Mouse (Mus musculus) gastrocnemius, adult 2 months (tissue): ENCODE measurements at regions not wholly inside any gene's neighbourhood (a gene's known extent, or its start where the extent isn't known, plus 50 kb on each side); places are given as distances from the start of the nearest gene placed in this dataset.

ENCODE experiments used
- DNase-seq: peaks from one replicate; pipeline ENCODE4 v3.0.0; 2022
- H3K27ac ChIP-seq: fragments of 200-600 bp; 2 replicates; pipeline ENCODE4 v1.8.1; 2022; ENCODE audit warnings: mild to moderate bottlenecking
- H3K4me3 ChIP-seq: fragments of 200-600 bp; 2 replicates; pipeline ENCODE4 v1.8.1; 2022; ENCODE audit warnings: mild to moderate bottlenecking, moderate library complexity
- CTCF ChIP-seq: fragments of 200-600 bp; IDR thresholded peaks from 2 replicates; pipeline ENCODE4 v1.8.1; 2022; ENCODE audit warnings: antibody characterized with exemption, mild to moderate bottlenecking, moderate library complexity
- intact Hi-C: fragments of 180-260 bp; cut with DNase I; formaldehyde crosslinking; loops from one replicate; pipeline ENCODE4 v1.15.1; 2025

DNA sequence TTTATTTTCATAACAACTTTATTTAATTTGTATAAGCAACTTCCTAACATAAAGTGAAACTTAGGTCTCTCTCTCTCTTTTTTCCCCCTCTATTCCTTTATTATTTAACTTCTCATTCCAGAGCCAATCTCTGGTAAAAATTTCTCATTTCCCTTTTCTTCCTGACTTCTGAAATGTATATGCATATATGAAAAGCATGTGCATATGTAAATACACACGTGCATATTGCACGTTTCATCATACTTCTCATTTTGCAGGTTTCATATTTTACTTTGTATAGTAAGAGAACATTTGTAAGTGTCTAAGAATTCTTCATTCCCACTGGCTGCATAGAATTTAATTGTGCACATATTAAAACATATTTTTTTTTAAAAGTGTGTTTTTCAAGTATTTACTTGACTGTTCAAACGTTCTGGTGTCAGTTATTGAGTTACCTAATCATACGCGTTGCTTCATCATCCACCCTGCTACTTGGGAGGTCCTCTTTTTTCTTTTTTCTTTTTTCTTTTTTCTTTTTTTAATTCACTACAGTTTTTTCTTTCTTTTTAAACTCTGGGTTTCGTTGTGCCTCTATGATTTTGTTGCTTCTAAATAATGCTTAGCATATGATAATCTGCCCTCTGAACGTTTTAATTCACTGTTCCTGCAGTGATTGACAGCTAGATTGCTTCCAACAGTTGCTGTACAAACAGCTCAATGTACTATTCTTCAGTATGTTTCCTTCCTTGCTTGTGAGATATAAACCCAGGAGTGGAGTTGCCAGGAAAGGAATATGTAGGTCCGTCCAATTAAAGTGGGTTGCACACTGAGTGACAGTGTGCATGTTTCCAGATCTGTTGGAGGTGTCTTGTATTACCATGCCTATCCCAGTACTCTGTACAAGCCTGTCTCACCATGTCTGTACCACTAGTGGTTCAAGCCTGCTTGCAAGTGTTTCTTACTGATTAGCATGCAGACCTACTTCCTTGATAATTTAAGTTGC is 303.2 kb downstream of the Tmem38b start:
- no peak for TF ChIP-seq CTCF
- H3K4me3 ChIP-seq = no peak overlapping the region
- DNase-seq = no peak
- no peak overlapping the region for H3K27ac ChIP-seq
- intact Hi-C loops = no loop called here

DNA sequence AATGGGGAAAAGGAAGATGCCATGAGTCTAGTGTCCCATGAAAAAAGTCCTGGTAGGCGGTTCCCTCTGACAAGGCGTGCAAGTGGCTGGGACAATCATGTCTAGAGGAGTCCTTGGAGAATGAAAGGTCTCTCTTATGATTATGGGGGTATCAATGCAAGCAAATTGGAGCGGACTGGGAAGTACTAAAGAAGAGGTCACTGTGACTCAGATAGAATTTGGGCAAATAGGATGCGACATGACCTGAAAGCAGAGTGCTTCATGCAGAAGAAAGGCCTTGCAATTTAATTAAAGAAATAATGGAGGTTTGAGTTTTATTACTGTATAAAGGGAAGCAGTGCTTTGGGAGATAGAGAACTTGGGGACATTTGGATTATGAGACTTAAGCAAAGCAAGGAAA is 330.3 kb downstream of the Tmem38b start:
- no peak overlapping the region for H3K27ac ChIP-seq
- TF ChIP-seq CTCF = no peak
- intact Hi-C loops = no loop called here
- DNase-seq = no peak
- H3K4me3 ChIP-seq = no peak overlapping the region

DNA sequence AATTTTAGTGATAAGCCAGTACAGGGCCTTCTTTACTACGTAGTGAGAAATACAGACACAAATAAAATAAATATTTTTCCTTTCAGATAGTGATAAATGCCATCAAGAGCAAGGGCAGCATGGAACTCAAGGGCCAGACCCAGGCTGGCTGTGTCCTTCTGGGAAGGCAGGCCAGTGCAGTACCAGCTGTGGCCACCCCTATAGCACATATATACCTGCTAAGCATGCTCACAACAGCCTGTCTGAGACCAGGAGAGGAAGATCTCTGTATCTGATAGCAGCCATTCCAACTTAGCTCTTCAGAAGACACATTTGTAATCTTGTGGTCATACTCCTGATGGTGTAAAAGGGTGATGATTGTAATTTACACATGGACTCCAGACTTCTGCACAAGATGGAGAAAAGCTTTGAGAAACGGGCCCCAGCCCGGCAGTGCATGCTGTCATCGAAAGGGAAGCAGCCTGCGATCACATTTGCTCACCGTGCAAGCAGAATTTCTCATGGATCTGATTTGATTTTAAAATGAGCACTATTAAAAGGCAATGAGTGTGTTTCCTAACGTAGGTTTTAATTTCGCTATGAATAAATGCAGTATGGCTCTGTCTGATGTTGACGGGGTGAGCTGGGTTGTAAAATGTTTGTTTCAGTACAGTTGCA is 335.6 kb downstream of the Tmem38b start:
- intact Hi-C loops = no loop called here
- DNase-seq = no peak
- Histone ChIP-seq H3K27ac (no peak overlapping the region), H3K4me3 (no peak overlapping the region)
- TF ChIP-seq CTCF = no peak

DNA sequence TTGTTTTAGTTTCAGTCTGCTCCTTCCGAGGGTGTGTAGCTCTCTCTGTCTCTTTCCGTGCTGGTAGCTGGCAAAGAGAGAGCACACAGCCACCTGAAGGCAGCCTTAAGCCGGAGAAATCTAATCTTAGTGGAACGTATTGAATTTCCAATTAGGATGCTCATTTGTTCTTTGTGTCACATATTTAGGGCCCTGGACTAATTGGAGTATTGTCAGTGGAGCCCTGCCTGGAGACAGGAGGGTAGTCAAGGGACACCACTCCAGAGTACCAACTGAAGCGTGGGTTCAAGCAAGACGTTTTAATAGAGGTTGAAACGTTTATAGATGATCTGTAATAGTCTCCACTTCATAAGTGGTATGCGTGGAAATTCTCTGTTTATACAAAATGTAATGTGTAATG is 336.5 kb downstream of the Tmem38b start:
- Histone ChIP-seq H3K27ac (no peak overlapping the region), H3K4me3 (no peak overlapping the region)
- TF ChIP-seq CTCF = no peak
- no peak for DNase-seq
- intact Hi-C loops = no loop called here

DNA sequence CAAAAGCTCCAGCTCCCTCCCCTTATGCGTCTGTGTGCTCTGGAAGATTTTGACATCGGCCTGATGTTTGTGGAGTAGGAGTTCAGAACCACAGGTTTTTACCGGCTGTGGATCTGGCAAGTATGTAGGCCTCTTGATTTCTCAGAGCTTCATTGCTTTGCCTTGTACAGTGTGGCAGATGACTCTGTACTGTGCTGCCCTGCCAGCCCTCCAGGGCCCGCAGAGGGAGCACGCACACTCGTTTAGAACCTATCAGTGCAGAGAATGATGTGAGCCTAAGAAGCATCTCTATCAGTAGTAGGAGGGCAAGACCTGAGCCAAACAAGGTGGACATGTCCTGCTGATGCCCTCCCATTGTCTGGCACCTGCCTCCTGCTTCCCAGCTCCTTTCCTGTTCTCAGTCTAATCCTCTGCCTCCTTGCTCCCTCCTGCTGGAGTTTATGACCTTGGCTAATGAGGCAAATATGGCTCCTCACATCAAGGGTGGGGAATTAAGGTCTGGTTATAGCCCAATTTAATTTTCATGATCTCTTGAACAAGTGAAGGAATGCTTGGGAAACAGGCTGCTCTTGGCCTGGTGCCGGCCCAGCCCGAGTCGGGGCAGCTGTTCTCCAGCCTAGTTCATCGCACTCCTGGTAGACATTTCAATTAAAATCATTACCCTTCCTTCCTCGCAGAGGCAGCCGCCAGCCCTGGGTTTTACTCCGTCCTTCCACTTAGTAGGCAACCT is 344.5 kb downstream of the Tmem38b start:
- intact Hi-C loops = no loop called here
- no peak overlapping the region for H3K4me3 ChIP-seq
- DNase-seq = peak; percentile 25
- no peak overlapping the region for H3K27ac ChIP-seq
- TF ChIP-seq CTCF = no peak

DNA sequence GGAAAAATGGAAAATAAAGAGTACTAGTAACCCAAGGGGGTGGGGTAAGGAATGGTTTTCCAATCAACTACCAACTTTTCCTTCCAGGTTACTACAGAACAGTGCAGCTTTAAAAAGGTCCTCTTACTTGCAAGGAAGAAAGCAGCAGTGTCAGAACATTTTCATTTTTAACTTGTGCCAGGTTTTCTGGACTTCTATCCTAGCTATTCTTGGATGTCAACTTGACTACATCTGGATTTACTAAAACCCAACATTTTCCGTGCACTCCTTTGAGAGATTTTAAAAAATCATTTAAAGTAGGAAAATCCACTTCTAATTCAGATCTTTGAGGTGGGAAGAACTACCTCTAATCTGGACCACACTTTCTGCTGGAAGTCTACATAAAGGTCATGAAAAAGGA is 358.4 kb downstream of the Tmem38b start:
- intact Hi-C loops = no loop called here
- DNase-seq = no peak

DNA sequence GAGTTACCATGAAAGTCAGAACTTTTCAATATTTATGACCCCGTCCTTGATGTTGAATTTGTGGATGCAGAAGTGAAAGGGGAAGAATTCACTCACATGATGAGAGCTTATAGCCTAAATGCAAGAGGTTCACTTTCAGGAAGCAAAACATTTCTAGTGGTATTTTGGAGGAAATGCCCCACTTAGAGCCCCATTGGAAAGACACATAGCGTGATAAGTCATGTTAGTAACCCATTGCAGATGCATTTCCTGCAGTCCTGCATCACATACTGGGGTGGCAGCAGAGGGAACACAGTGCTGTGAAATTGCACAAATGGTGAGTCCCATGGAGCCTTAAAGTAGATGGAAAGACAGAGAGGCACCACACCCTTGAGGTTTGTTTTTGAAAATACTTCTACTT is 369.9 kb downstream of the Tmem38b start:
- DNase-seq = no peak
- no peak for TF ChIP-seq CTCF
- H3K4me3 ChIP-seq = no peak overlapping the region
- intact Hi-C loops = no loop called here
- H3K27ac ChIP-seq = no peak overlapping the region

More for the DNA sequence above, 358.4 kb downstream of the Tmem38b start:
- TF ChIP-seq CTCF = no peak
- Histone ChIP-seq H3K27ac (peak overlapping the region; percentile 21; the same call in 1 of the 2 replicates), H3K4me3 (no peak overlapping the region)

DNA sequence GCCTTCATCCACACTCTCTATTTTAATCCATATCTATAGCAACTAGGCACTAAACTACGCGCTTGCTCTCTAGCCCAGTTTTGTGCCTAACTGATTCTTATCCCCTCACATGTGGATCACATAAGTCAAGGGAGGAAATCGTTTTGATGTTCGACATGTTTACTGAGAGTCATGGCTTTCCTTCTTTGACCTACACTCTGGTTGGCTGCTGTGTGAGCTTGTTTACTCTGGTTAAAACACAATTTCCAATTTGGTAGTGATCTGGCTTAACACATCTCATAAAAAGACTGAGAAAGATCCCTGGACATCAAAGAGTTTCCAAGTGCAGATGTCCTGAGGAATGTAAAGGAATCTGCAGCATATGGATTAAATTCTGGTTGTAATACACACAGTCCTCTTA is 376.6 kb downstream of the Tmem38b start:
- no peak for DNase-seq
- Histone ChIP-seq H3K4me3 (no peak overlapping the region), H3K27ac (no peak overlapping the region)
- intact Hi-C loops = no loop called here
- no peak for TF ChIP-seq CTCF

DNA sequence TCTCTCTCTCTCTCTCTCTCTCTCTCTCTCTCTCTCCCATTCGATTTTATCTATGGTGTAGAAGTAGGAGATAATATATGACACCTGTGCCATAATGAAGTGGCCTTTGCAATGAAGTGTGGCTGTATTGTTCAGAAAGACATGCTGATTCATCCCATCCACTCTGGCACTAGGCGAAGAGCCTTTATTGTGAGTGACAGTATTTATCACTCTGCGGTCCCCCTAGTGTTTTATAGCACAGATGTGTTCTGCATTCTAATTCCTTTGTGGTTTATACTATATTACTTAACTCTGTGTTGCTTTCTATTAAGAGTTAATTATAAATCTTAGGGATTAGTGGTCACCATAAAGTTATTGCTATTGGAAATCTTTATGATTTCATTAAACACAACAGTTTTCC is 398.7 kb downstream of the Tmem38b start:
- intact Hi-C loops = no loop called here
- no peak for TF ChIP-seq CTCF

More for the DNA sequence above, 398.7 kb downstream of the Tmem38b start:
- DNase-seq = no peak
- Histone ChIP-seq H3K27ac (no peak overlapping the region), H3K4me3 (no peak overlapping the region)
